8 mouse cellular contexts compared by ENCODE assay signal in the genomic region with DNA sequence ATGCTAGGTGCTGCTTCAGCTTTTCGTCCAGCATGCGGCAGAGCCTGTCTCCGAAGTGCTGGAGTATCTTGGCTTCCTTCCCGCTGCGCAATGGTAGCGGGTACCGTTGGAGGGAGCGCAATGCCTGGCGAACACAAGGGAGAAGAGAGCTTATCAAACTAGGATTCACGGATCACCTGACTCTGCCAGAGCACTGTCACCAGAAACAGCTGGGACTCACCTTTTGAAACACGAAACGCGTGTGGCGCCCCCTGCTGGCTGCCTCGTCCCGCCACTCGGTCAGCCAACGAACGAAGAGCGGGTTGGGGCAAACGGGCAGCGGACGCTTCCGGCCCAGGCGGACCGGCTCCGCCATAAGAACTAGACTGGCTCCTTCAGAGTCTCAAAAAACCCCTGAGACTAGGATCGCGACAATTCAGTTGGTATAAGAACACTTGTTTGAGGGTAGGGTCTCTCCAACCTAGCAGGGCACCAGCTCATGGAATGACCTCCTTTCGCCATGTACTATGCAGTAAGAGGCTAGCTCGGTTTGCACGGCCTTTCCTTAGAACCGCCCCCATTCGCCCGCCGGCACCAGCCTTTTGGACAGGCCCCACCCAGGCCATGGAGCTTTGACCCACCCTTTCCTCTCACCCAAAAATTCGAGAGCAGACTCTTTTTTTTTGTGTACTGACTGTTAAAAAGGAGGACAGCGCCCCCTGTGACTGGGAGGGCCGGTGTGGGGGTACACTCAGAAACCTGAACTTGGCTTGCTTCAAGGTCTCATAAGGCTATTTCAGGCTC. TPM values are rescaled to one million over a fixed set of nuclear protein-coding genes. Genes with fewer than 3 reads are reported as not detected.
A peak's percentile ranks its signal among the peaks of the same experiment; 100 is the strongest.
DNase-seq lines count a peak whose midpoint lies in the region; ATAC-seq lines count a peak whose summit lies in the region.

Gene Mus81 (minus strand): TSS at position 635 of the 783 bp plus-strand sequence.

- WGBS in intestine, embryonic 14.5 days, result under 1% methylated on average over 38 of the region's 39 CpGs

- peak within 1 kb of the TSS; percentile 98 for H3K27ac ChIP-seq in intestine, embryonic 14.5 days (ENCODE audit: low read depth)

- peak within 1 kb of the TSS; percentile 48 for H3K4me3 ChIP-seq in intestine, embryonic 14.5 days (ENCODE audit: low read depth, low read length)

- DNase-seq in adrenal gland, adult (ENCODE audit: inconsistent age in 2 of 2, low spot score in 1 of 2), result peak; percentile 98 to 99
- DNase-seq in embryo, embryonic 11 days, result peak; percentile 96
- peak; percentile 97 for DNase-seq in gastrocnemius, postnatal 25 days
- DNase-seq in intestine, embryonic 14.5 days (ENCODE audit: low spot score), result peak; percentile 99
- DNase-seq in left cerebral cortex, postnatal 14 days (ENCODE audit: low spot score in 2 of 2), result peak; percentile 95 to 97
- DNase-seq in mesoderm, embryonic 11.5 days (ENCODE audit: low read depth, low spot score), result peak; percentile 94
- peak; percentile 90 to 91 for DNase-seq in right cerebral cortex, postnatal 36 days (ENCODE audit: low spot score in 2 of 2)
- peak; percentile 97 for DNase-seq in yolk sac, embryonic 10.5 days (ENCODE audit: low spot score)

- H3K4me2 ChIP-seq in intestine, embryonic 14.5 days (ENCODE audit: low read length), result peak within 1 kb of the TSS; percentile 75

- intact Hi-C loops in left cerebral cortex, postnatal 14 days (cut with DNase I), result loop anchor here (2.0 kb wide), 1 partner anchor 27 kb away; the partner anchor contains the start of gene Fibp

- no peaks in the 10 kb centered on the region for H3K27me3 ChIP-seq in intestine, embryonic 14.5 days (replicated peaks; ENCODE audit: control insufficient read depth, insufficient read depth, low read length)

- peak; percentile 70 for ATAC-seq in intestine, embryonic 14.5 days (replicated peaks; ENCODE audit: low FRiP score, low TSS enrichment, low read depth)

- H3K9ac ChIP-seq in intestine, embryonic 14.5 days (ENCODE audit: low read length), result peak within 1 kb of the TSS; percentile 41

- H3K36me3 ChIP-seq in intestine, embryonic 14.5 days (ENCODE audit: control insufficient read depth, insufficient read depth, low read length), result peaks cover 42% of the 10 kb centered on the region

- H3K9me3 ChIP-seq in intestine, embryonic 14.5 days (ENCODE audit: control insufficient read depth, low read length), result no peaks in the 10 kb centered on the region

- peaks cover 18% of the 10 kb centered on the region for H3K4me1 ChIP-seq in intestine, embryonic 14.5 days (replicated peaks; ENCODE audit: control insufficient read depth, insufficient read depth, low read length)

RNA-seq across cellular contexts. Expression of gene Mus81, which starts in this region (rescaled TPM):
- total RNA-seq in gastrocnemius, postnatal 25 days (2021), result 10 to 100 TPM; 20.3 to 21.6 TPM
- polyA plus RNA-seq in intestine, embryonic 14.5 days (2014; fragmentation: Nextera tagmentation; extraction: Ambion mirVana), result 37.0 and 38.3 TPM in 2 replicates
- 10 to 100 TPM; 33.7 to 37.0 TPM for total RNA-seq in left cerebral cortex, postnatal 14 days (2021)

Comparison
In these comparisons a context has a peak if more than half of its experiments do, and no peak if none do; other contexts are left out.
1. Peak in every context shown above with its lines: DNase-seq, ATAC-seq, H3K4me3 ChIP-seq and H3K27ac ChIP-seq.